Mouse (Mus musculus) bone marrow, adult 2 months (tissue): ENCODE measurements around the gene Sap30. TPM values are rescaled to one million over a fixed set of nuclear protein-coding genes. Genes with fewer than 3 reads are reported as not detected.
"Not testable (repeated sequence)": the region's sequence is repeated elsewhere in the genome, so short reads cannot be mapped to it uniquely, and the experiment has no call there.

Source experiments
- H3K27ac ChIP-seq: fragments of 200-500 bp; 2 replicates; pipeline ENCODE4 v1.5.1; 2012; ENCODE audit warnings: low read depth, mild to moderate bottlenecking, control low read depth, inconsistent platforms, low read length; ENCODE audit not compliant: control insufficient read depth, poor library complexity, insufficient read depth
- H3K4me1 ChIP-seq: fragments of 200-500 bp; 2 replicates; pipeline ENCODE4 v1.6.1; 2011; ENCODE audit warnings: low read length; ENCODE audit not compliant: control insufficient read depth, insufficient read depth
- H3K4me3 ChIP-seq: fragments of 200-500 bp; replicated peaks from 2 replicates; pipeline ENCODE3; 2011; ENCODE audit warnings: mild to moderate bottlenecking, low read depth, low read length, control low read depth; ENCODE audit not compliant: control insufficient read depth
- CTCF ChIP-seq: fragments of 200-500 bp; IDR thresholded peaks from 2 replicates; pipeline ENCODE4 v1.5.1; 2011; ENCODE audit warnings: low read length, control low read depth; ENCODE audit not compliant: control insufficient read depth, insufficient read depth
- POLR2A ChIP-seq: fragments of 200-500 bp; IDR thresholded peaks from 2 replicates; pipeline ENCODE4 v1.6.1; 2011; ENCODE audit warnings: low read depth, mild to moderate bottlenecking, control low read depth, low read length, borderline replicate concordance; ENCODE audit not compliant: control insufficient read depth
- WGBS: fragments of 180-500 bp; shearing (Covaris S2); methylation state at CpG from one replicate; pipeline ENCODE4 v1.1.7; 2018; 5-methylcytosine and 5-hydroxymethylcytosine counted together
- polyA plus RNA-seq: library from polyadenylated mRNA; stranded (reverse); fragments of >200 nt; gene quantifications from 2 replicates; pipeline ENCODE4 v1.2.4, GENCODE M21; 2011; ENCODE audit warnings: low replicate concordance; ENCODE audit not compliant: missing spikeins, insufficient read depth, insufficient read length

Sap30 gene
- polyA plus RNA-seq, 1 experiment: 26.8 TPM

GRCm38 (mm10) chr8:57520186-57520786, 32.6 kb upstream of the Sap30 start:
- TF ChIP-seq POLR2A (no peak), CTCF (no peak)
- 65% methylated on average over 12 of the region's 12 CpGs for WGBS
- Histone ChIP-seq H3K4me1 (no peaks in the 10 kb centered on the region; the same call in 1 of the 2 replicates), H3K27ac (peak overlapping the region; percentile 3; the same call in 1 of the 2 replicates), H3K4me3 (no peak overlapping the region)

- WGBS: 85% methylated on average over 3 of the region's 3 CpGs
- H3K27ac ChIP-seq: no peak overlapping the region
These were observed 30.1 kb upstream of the Sap30 start for GRCm38 (mm10) chr8:57517723-57518122.

GRCm38 (mm10) chr8:57516685-57517084, 29.0 kb upstream of the Sap30 start:
- not testable (repeated sequence) for H3K27ac ChIP-seq, H3K4me1 ChIP-seq, H3K4me3 ChIP-seq
- 89% methylated on average over 5 of the region's 5 CpGs for WGBS

More at GRCm38 (mm10) chr8:57517723-57518122, 30.1 kb upstream of the Sap30 start:
- H3K4me3 ChIP-seq: no peak overlapping the region
- TF ChIP-seq CTCF (no peak), POLR2A (no peak)
- H3K4me1 ChIP-seq: peaks cover 1% of the 10 kb centered on the region; the same call in 1 of the 2 replicates

- H3K4me1 ChIP-seq: not testable (repeated sequence)
- under 1% methylated on average over 10 of the region's 10 CpGs for WGBS
- Histone ChIP-seq H3K4me3 (peak overlapping the region; percentile 77), H3K27ac (peak overlapping the region; percentile 79)
These were observed 25.6 kb upstream of the Sap30 start for GRCm38 (mm10) chr8:57513178-57513661.

DNA sequence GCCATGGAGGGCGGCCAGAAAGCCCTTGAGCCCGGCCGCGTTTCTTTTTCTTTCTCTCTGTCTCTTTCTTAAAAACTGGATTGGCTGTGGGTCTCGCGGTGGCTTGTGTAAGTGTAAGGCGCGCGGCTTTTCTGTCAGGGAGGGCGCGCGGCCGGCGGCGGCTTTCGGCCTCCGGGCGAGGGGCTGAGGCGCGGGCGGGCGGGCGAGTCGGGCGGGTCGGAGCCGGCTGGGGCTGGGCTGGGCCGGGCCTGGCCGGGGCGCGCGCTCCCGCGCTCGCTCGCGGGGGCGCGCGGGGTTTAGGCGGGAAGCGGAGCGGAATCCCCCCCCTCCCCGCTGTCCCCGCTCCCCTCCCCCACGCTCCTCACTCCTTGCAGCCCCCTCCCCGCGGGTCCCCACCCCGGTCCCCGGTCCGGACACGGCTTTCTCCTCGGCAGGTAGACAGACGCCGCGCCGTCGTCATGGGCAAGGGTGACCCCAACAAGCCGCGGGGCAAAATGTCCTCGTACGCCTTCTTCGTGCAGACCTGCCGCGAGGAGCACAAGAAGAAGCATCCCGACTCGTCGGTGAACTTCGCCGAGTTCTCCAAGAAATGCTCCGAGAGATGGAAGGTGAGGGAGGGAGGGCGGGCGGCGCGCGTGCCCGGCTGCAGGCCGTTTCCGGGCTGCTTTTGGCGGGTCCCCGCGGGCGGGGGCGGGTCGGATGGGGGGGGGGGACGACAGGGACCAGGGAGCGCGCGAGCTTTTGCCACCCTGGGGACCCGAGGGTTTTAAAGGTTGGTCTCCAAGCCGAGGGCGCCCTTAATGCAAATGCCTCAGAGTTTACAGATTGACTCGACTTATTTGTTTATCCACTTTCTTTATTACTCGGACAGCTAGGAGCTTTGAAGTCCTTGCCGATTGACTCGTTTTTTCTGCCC, 24.7 kb upstream of the Sap30 start:
- peaks cover 3% of the 10 kb centered on the region; the same call in 1 of the 2 replicates for H3K4me1 ChIP-seq
- TF ChIP-seq CTCF: no peak
- TF ChIP-seq POLR2A: peak; percentile 23; the same call in 1 of the 2 replicates
- H3K4me3 ChIP-seq: peak overlapping the region; percentile 77
- H3K27ac ChIP-seq: peak overlapping the region; percentile 100
- under 1% methylated on average over 91 of the region's 96 CpGs for WGBS

DNA sequence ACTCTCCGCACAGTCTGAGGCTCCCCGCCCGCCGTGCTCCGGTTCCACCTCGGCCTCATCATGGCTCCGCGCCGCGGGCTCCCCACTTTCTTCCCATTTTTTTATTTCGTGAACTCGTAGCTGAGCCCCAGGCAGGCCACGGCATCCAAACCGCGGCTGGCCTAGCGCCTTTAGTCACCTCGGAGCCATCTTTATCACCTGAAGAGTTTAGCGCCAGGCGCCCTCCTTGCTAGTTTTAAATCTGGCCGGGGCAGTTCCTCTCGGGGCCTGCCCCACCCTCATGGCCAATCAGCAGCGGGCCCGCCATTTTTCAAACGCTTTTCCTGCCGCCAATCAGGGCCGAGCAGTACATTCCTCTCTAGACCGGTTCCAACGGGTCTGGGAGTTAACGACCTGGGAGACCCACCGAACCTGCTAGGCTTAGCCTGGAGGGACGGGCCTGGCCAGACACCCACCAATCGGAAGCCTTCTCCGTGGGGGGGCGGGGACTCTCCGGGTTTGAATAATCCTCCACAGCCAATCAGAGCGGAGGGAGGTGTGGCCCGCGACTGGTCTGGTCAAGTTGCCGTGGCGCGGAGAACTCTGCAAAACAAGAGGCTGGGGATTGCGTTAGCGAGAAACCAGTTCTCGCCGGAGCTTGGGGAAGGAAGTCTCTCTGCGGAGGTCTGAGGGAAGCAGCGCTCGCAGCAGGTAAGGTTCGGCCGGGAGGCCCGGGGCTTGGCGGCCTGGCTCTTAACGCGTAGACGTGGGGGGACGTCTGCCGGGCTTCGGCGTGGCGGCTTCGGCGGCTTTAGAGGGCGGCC, 23.9 kb upstream of the Sap30 start, which contains the start of gene Hmgb2:
Gene Hmgb2 (plus strand): TSS at position 592 of the 803 bp plus-strand sequence.
- TF ChIP-seq CTCF (no peak), POLR2A (peak; percentile 95)
- under 1% methylated on average over 63 of the region's 63 CpGs for WGBS
- Histone ChIP-seq H3K27ac (peak within 1 kb of the TSS; percentile 100), H3K4me3 (peak within 1 kb of the TSS; percentile 85), H3K4me1 (peaks cover 3% of the 10 kb centered on the region; the same call in 1 of the 2 replicates)

DNA sequence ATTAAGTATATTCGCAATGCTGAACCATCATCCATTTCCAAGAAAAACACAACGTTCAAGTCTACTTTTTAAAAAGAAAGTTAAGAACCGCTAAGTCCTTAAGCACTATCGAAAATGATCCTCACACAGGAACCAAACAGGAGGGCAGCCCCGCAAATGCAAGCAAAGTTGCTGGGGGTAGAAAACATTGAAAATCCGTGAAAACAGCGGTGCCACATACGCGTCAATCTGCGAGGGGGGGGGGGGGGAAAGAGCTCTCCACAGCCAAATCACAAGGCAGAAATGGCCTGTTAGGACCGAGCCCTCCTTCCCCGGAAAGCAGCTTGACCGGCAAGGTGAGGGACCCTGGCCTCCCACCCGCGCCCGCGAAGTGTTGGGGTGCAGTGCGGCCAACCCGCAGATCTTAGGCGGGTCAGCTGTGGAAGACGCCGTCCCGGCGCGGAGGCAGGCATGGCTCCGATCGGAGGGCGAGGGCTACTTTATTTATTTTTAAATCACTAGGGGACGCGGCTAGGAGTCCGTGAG, 23.2 kb upstream of the Sap30 start:
- peak overlapping the region; percentile 100 for H3K27ac ChIP-seq
- peak overlapping the region; percentile 85 for H3K4me3 ChIP-seq
- under 1% methylated on average over 31 of the region's 31 CpGs for WGBS
- peaks cover 3% of the 10 kb centered on the region; the same call in 1 of the 2 replicates for H3K4me1 ChIP-seq
- TF ChIP-seq POLR2A (no peak), CTCF (no peak)
